Mouse (Mus musculus) kidney, embryonic 14.5 days (tissue): ENCODE results near the gene Pole2. TPM values are rescaled to one million over a fixed set of nuclear protein-coding genes. Genes with fewer than 3 reads are reported as not detected.
A peak's percentile ranks its signal among the peaks of the same experiment; 100 is the strongest.

Experiments
- ATAC-seq: fragments of 200-750 bp; cut with Nextera tagmentation; 2 replicates; pipeline ENCODE4 v1.8.0; 2017; ENCODE audit warnings: moderate number of reproducible peaks, mild to moderate bottlenecking, moderate TSS enrichment, moderate library complexity; ENCODE audit not compliant: low FRiP score, low TSS enrichment
- H3K27ac ChIP-seq: fragments of 300-500 bp; sonication (generic); 2 replicates; pipeline ENCODE4 v1.5.1; 2014; ENCODE audit warnings: low read depth, mild to moderate bottlenecking, low read length, moderate library complexity, mixed read lengths
- H3K27me3 ChIP-seq: fragments of 300-500 bp; sonication (generic); 2 replicates; pipeline ENCODE4 v1.6.1; 2014; ENCODE audit warnings: mild to moderate bottlenecking, low read length; ENCODE audit not compliant: control insufficient read depth, insufficient read depth
- H3K36me3 ChIP-seq: fragments of 300-500 bp; sonication (generic); 2 replicates; pipeline ENCODE4 v1.6.1; 2014; ENCODE audit warnings: low read length, mixed read lengths; ENCODE audit not compliant: control insufficient read depth, insufficient read depth
- H3K4me1 ChIP-seq: fragments of 300-500 bp; sonication (generic); 2 replicates; pipeline ENCODE4 v1.6.1; 2014; ENCODE audit warnings: low read length, mixed read lengths; ENCODE audit not compliant: control insufficient read depth, insufficient read depth
- H3K4me2 ChIP-seq: fragments of 300-500 bp; sonication (generic); replicated peaks from 2 replicates; pipeline ENCODE4 v1.6.1; 2014; ENCODE audit warnings: low read depth, mild to moderate bottlenecking, low read length
- H3K4me3 ChIP-seq: fragments of 300-500 bp; sonication (generic); 2 replicates; pipeline ENCODE4 v1.5.1; 2014; ENCODE audit warnings: mild to moderate bottlenecking, low read length
- H3K9ac ChIP-seq: fragments of 300-500 bp; sonication (generic); 2 replicates; pipeline ENCODE4 v1.6.1; 2014; ENCODE audit warnings: low read depth, mild to moderate bottlenecking, low read length, moderate library complexity
- H3K9me3 ChIP-seq: fragments of 300-500 bp; sonication (generic); 2 replicates; pipeline ENCODE4 v1.6.1; 2016; ENCODE audit warnings: low read length; ENCODE audit not compliant: control insufficient read depth
- WGBS: fragments of 180-500 bp; shearing (Covaris S2); extraction: QIAGEN DNeasy Blood & Tissue Kit; methylation state at CpG from one replicate; pipeline ENCODE4 v1.1.7; 2014; 5-methylcytosine and 5-hydroxymethylcytosine counted together
- polyA plus RNA-seq: library from polyadenylated mRNA; unstranded; fragments of >200 nt; fragmentation: Nextera tagmentation; extraction: Ambion mirVana; gene quantifications from 2 replicates; pipeline ENCODE4 v1.2.1, GENCODE M21; 2014

Gene Pole2
- 32.1 and 39.0 TPM in 2 replicates for polyA plus RNA-seq

- Histone ChIP-seq H3K4me1 (0 out of 2 replicates have a peak, but pooled peaks cover 5% of the 10 kb centered on the region), H3K27ac (peak within 1 kb of the TSS; percentile 80), H3K4me3 (peak within 1 kb of the TSS; percentile 51), H3K9me3 (no peaks in the 10 kb centered on the region), H3K4me2 (peak within 1 kb of the TSS; percentile 42), H3K36me3 (peaks cover 16% of the 10 kb centered on the region; the same call in 1 of the 2 replicates), H3K27me3 (no peaks in the 10 kb centered on the region), H3K9ac (peak within 1 kb of the TSS; percentile 55)
- peak; percentile 97 for ATAC-seq
- 1% methylated on average over 37 of the region's 37 CpGs for WGBS
These were observed at the start of gene Pole2 for GRCm38 (mm10) chr12:69227776-69228466. Gene Pole2 (minus strand): TSS chr12:69228195.

GRCm38 (mm10) chr12:69268956-69269355, 41.0 kb upstream of the Pole2 start:
- Histone ChIP-seq H3K4me1 (no peaks in the 10 kb centered on the region), H3K4me2 (no peak overlapping the region), H3K4me3 (no peak overlapping the region), H3K9ac (no peak overlapping the region), H3K9me3 (no peaks in the 10 kb centered on the region), H3K27me3 (no peaks in the 10 kb centered on the region), H3K36me3 (no peaks in the 10 kb centered on the region), H3K27ac (no peak overlapping the region)
- WGBS = 63% methylated on average over 2 of the region's 2 CpGs
- ATAC-seq = no peak

DNA sequence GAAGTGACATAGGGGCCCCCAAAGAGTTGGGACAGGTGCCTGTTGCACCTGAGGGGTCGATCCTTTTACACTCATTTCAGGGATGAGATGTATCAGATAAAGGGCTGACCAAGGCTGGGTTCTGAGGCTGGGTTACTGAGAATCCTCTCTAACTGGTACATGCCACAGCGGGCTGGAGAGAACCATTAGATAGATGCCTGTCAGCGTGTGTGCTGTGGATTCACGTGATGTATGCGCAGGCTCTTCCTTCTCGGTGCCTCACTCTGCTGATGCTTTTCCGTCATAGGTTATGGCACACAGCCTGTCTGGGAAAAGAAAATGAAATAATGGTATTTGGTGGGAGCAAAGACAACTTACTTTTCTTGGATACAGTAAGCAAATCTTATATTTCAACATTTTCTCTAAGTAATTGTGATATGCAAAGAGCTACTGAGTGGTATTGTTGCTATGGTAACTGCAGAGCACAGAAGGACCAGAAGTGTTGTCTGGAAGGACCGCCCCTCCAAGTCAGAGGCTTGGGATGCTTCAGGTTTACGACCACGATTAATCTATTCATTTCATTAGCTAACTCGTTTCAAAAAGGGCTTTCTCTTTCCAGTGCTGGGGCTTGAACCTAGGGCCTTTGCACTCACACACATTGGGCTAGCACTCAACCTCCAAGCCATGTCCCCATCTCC, 40.1 kb upstream of the Pole2 start:
- H3K27me3 ChIP-seq = no peaks in the 10 kb centered on the region
- no peaks in the 10 kb centered on the region for H3K36me3 ChIP-seq
- no peak overlapping the region for H3K27ac ChIP-seq
- no peaks in the 10 kb centered on the region for H3K9me3 ChIP-seq
- no peak for ATAC-seq
- no peak overlapping the region for H3K4me3 ChIP-seq
- no peak overlapping the region for H3K4me2 ChIP-seq
- no peaks in the 10 kb centered on the region for H3K4me1 ChIP-seq
- WGBS = 78% methylated on average over 11 of the region's 11 CpGs
- no peak overlapping the region for H3K9ac ChIP-seq

DNA sequence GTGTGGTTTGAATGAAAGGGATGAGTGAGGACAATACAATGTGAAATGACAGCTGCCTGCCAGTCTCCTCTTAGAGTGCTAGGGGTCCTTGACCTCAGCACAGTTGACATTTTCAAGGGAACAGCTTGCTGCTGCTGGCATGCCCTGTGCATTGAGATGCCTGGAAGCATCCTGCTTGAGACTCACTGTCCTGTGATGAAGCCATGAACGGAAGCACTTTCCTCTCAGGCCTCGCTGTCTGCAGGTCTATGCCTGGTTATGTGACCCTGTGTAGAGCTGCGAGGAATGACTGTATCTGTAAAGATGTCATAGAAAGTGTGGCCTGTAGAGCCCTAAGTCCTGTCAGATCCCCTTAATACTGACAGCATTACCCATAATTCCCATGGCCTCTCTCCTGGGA, 37.0 kb upstream of the Pole2 start:
- ATAC-seq = no peak
- 90% methylated on average over 3 of the region's 3 CpGs for WGBS

DNA sequence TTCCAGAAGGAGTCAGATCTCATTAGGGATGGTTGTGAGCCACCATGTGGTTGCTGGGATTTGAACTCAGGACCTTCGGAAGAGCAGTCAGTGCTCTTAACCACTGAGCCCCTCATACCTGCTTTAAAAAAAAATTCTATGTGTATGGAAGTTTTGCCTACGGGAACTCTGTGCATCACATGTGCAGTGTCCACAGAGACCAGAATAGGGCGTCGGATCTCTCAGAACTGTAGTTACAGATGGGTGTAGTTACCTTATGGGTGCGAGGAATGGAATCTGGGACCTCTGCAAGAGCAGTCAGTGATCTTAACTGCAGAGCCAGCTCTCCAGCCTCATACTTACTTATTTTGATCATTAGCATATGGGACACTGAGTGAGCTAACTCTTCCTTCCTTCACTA, 34.3 kb upstream of the Pole2 start:
- Histone ChIP-seq H3K9ac (no peak overlapping the region), H3K4me3 (no peak overlapping the region), H3K27me3 (no peaks in the 10 kb centered on the region), H3K4me2 (no peak overlapping the region), H3K27ac (no peak overlapping the region), H3K4me1 (no peaks in the 10 kb centered on the region), H3K36me3 (no peaks in the 10 kb centered on the region), H3K9me3 (no peaks in the 10 kb centered on the region)
- WGBS = 93% methylated on average over 5 of the region's 5 CpGs
- ATAC-seq = no peak

More for the DNA sequence above, 37.0 kb upstream of the Pole2 start:
- H3K27me3 ChIP-seq = no peaks in the 10 kb centered on the region
- no peaks in the 10 kb centered on the region for H3K36me3 ChIP-seq
- H3K9ac ChIP-seq = no peak overlapping the region
- no peak overlapping the region for H3K4me3 ChIP-seq
- no peaks in the 10 kb centered on the region for H3K9me3 ChIP-seq
- no peak overlapping the region for H3K27ac ChIP-seq
- H3K4me1 ChIP-seq = no peaks in the 10 kb centered on the region
- no peak overlapping the region for H3K4me2 ChIP-seq

- Histone ChIP-seq H3K4me2 (no peak overlapping the region), H3K27ac (no peak overlapping the region), H3K27me3 (no peaks in the 10 kb centered on the region), H3K9me3 (no peaks in the 10 kb centered on the region), H3K4me3 (no peak overlapping the region), H3K4me1 (no peaks in the 10 kb centered on the region), H3K36me3 (no peaks in the 10 kb centered on the region), H3K9ac (no peak overlapping the region)
- no peak for ATAC-seq
- WGBS = 88% methylated on average over 11 of the region's 11 CpGs
These were observed 29.8 kb upstream of the Pole2 start for GRCm38 (mm10) chr12:69257836-69258235.

DNA sequence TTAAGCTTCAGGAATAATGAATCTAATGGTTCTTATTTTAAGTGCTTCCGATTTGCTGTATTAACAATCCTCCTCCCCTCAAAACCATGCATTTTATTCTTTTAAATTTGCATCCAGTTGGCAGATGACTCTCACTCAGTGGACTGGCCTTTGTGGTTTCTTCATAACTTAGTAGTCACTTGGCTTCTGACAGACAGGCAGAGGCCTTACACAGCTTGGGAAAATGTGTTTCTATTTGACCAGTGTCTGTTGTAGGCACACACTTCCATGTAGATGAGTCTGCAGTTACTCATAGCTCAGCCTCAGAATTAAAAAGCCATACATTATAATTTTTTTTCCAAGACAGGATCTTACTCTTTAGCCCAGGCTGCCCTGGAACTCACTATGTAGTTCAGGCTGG, 25.8 kb upstream of the Pole2 start:
- no peaks in the 10 kb centered on the region for H3K9me3 ChIP-seq
- no peak overlapping the region for H3K4me2 ChIP-seq
- H3K9ac ChIP-seq = no peak overlapping the region
- no peaks in the 10 kb centered on the region for H3K4me1 ChIP-seq
- H3K4me3 ChIP-seq = no peak overlapping the region
- no peak for ATAC-seq
- no peaks in the 10 kb centered on the region for H3K27me3 ChIP-seq
- H3K27ac ChIP-seq = no peak overlapping the region
- WGBS = 94% methylated on average over 1 of the region's 1 CpGs
- no peaks in the 10 kb centered on the region for H3K36me3 ChIP-seq

GRCm38 (mm10) chr12:69250756-69251155, 22.8 kb upstream of the Pole2 start:
- 93% methylated on average over 8 of the region's 8 CpGs for WGBS
- no peak overlapping the region for H3K4me3 ChIP-seq
- no peaks in the 10 kb centered on the region for H3K4me1 ChIP-seq
- no peaks in the 10 kb centered on the region for H3K36me3 ChIP-seq
- no peak for ATAC-seq
- no peak overlapping the region for H3K27ac ChIP-seq
- H3K27me3 ChIP-seq = no peaks in the 10 kb centered on the region
- H3K4me2 ChIP-seq = no peak overlapping the region
- no peaks in the 10 kb centered on the region for H3K9me3 ChIP-seq
- no peak overlapping the region for H3K9ac ChIP-seq

- no peaks in the 10 kb centered on the region for H3K27me3 ChIP-seq
- H3K36me3 ChIP-seq = no peaks in the 10 kb centered on the region
- no peak overlapping the region for H3K27ac ChIP-seq
- no peak overlapping the region for H3K9ac ChIP-seq
- no peak for ATAC-seq
- WGBS = 72% methylated on average over 4 of the region's 4 CpGs
- no peaks in the 10 kb centered on the region for H3K4me1 ChIP-seq
- H3K9me3 ChIP-seq = no peaks in the 10 kb centered on the region
- H3K4me3 ChIP-seq = no peak overlapping the region
- H3K4me2 ChIP-seq = no peak overlapping the region
These were observed 21.8 kb upstream of the Pole2 start for GRCm38 (mm10) chr12:69249766-69250165.
